Mouse (Mus musculus): ENCODE results near the gene Etfa. TPM values are rescaled to one million over a fixed set of nuclear protein-coding genes. Genes with fewer than 3 reads are reported as not detected.

Gene Etfa
- total RNA-seq (2023): 41.0 TPM

GRCm38 (mm10) chr9:55512027-55512543 is at the start of gene Etfa:
Gene Etfa, minus strand, starts transcription at chr9:55512243.

GRCm38 (mm10) chr9:55538377-55538776 is 26.3 kb upstream of the Etfa start, which contains the start of gene Isl2:
Gene Isl2, plus strand, starts transcription at chr9:55538672.

Other genes starting within 250 kb of the Etfa start
- not detected for gene Nrg4, start 185.4 kb downstream of the Etfa start, total RNA-seq (2023)
- gene Tmem266, start 185.3 kb downstream of the Etfa start, total RNA-seq (2023): not detected
- not detected for gene Isl2, start 26.4 kb upstream of the Etfa start, total RNA-seq (2023)